Mouse (Mus musculus) c-Kit-positive CD71-positive TER-119-positive erythroid progenitor cells, embryonic 14.5 days (primary cell): ENCODE results near the gene Gm10260.

Experiments
- DNase-seq: peaks from one replicate; pipeline ENCODE4 v3.0.0-alpha.2; 2013; ENCODE audit warnings: low spot score

Gene Gm10260

DNA sequence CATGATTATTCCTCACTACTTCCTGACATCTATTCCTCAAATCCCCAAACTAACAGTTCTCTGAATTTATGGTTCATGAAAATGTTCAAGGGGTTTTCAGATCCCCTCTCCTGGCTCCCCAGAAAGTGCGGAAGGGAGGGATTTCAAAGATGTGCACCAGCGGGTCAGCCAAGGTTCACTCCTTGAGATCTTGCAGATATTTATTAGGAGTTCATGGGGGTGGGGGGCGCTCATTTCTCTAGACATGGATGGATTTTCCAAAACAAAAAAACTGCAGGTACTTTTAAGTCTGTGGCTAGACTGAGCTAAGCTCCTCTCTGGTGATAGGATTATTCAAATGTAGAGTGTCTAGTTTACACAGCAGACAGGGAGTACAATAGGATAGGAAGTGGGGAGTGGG is 8.4 kb upstream of the Gm10260 start:
- DNase-seq: no peak

DNA sequence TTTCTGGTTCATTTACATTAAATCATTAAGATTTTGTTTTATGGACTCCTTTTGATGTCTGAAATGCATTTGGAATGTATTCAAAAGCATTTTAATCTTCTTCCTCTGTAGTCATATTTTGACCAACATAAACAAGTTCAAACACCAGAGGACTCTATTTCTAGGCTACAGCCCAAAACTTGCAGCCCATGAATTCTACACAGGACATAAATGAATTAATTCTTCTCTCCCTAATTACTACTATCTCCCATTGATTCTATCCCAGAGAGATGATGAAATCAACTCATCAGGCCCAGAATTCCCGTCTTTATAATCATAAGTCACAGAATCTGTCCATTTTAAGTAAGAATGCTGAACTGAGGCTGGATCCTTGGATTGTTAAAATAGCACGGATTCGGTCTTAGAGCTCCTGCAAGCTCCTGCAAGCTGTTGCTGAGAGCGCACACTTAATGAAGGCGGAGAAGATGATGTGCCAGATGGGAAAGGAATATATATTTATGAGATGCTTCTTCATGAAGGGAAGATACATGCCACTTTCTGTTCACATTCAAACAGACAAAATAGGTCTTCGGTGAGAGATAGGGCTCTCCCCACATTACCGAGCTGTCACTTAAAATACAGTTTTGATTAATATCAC is 7.7 kb upstream of the Gm10260 start:
- DNase-seq: no peak

DNA sequence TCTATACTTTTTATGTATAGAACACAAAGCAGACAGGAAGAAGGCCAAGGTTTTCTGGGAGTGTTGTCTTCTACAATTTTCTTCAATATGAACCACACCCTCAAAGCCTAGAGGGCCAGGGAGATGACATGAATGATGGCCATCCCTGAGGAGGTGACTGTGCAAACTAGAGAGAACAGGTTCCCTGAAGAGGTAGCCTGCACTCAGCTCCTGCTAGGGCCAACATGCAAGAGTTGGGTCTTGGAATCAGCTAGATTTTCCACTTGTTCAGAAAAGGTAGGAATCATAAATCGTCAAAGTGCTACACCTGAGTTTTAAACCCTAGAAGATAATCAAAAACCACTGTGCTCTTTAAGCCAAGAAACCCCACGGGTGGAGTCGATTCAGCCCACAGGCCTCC is 6.2 kb upstream of the Gm10260 start:
- peak; percentile 25 for DNase-seq

DNA sequence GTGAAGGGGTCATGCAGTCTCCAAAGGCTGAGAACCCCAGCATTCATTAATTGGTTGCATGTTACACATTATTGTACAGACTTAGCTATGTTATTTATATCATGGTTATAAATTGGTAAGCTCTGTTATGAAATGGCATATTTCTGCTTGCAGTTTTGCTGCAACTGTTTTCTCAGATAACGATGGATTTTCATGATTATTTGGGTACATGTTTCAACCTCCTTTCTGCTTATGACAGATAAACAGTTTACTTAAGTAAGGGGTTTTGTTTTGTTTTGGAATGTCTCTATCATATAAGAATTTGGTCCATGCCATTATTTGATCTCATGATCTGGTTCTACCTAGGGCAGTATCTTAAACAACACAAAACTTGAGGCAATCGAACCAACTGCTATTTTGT is 5.5 kb upstream of the Gm10260 start:
- peak; percentile 35 for DNase-seq

DNA sequence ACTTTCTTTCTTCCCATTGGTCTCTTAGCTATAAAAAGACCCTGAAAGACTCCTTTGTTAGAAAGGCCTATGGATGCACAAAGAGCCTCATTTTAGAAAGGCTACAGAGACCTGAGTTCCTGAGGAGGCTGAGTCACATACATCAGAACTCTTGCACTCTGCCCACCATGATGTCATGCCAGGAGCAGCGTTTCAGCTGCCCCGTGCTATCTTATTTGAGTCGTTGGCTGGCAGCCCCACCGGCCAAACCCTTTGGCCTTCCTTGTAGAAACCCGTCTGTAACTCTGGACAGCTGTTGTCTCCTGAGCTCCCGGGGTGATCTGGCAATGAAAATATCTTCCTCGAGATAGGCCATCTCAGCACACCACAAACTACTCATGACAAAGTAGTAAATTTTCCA is 3.6 kb upstream of the Gm10260 start:
- no peak for DNase-seq

DNA sequence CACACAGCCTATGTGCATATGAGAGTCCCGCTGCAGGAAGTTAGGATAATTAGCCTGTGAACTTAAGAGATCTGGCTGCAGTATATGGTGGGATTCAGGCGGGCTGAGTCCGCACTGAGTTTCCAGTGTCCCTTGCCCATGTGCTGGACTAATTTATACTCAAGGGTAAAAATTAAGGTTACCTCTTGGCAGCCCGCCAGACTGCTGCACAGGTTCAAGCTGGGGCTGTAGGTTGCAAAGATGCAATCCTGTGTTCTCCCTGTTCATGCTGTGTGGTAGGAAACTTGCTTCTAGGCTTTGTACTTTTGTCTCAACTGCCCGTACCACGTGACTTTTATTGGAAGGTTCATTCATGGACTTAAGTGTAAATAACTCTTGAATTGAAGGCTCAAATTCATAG is 3.0 kb upstream of the Gm10260 start:
- no peak for DNase-seq

DNA sequence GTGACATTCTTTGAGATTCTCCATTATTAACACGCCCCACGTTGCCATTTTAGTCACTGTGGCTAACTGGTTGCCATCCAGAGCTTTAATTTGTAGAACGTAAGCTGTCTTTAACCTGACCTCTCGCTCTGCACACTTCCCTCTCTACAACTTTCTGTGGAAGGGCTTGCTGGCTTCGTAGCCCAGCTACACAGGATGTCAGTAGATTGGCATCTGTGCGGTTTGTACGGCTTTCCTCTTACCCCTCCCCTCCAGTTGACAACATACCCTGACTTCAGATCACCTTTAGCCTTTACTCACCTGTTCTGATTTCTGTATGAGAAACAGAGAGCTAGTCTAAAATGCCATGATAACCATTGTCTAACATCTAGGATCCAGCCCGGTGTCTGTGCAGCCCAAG is 1.7 kb upstream of the Gm10260 start:
- DNase-seq: no peak

DNA sequence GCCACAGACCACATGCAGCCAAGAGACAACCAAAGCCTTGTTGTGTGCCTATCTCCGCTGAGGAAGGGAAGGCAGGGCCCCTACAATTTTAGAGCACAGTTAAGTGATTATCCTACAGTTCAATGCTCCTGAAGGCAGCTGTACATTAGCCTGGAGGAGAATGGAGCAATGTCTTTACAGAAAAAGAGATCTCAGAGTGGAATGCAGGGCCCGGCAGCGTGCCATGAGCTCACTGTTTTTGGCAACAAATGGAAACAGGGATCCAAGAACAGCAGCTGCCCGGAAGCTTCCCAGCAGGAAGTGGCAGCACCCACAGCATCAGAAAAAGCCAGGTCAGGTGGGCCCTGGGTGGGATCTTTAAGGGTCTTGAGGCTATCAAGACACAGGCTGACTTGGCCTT is 3.4 kb downstream of the Gm10260 start:
- no peak for DNase-seq

DNA sequence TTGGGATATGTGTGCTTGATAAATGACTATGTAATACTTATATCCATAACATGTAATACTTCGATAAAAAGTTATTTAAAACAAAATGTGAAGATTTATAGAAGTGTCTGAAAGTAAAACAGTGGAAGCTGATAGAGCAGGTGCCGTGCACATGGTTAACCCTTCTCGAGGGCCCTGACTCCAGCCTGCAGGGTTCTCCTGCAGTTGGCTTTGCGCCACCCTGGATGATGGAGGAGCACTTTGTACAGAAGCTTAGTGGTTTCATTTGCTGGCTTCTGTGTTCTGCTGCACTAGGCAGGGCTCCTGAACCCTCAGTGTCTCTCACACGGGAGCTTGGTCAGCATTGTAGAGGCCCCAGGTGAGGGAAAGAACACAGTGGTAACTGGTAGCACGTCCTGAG is 4.3 kb downstream of the Gm10260 start:
- DNase-seq: no peak

DNA sequence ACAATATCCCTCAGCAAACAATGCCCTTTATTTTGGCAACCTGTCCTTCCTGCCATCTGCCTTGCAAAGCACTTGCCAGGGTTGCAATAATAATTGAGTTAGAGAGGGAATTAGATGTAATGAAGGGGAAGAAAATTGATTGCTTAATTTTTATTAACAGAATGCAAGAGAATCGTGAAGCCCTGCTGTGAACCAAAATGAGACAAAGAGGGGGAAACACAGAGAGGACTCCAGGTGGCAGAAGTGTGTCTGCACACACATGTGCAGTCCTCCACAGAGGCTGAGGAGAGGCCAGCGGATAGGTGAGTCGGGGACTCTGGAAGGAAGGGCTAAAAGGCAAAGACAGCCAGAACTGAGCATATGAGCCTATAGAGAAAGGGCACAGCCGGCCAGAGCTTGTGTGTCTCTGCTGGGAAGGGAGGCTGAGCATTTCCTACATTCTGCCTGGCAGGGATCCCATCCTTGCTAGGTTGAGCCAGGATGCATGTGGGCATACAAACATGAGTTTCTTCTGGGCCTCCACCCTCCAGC is 9.5 kb downstream of the Gm10260 start:
- no peak for DNase-seq

DNA sequence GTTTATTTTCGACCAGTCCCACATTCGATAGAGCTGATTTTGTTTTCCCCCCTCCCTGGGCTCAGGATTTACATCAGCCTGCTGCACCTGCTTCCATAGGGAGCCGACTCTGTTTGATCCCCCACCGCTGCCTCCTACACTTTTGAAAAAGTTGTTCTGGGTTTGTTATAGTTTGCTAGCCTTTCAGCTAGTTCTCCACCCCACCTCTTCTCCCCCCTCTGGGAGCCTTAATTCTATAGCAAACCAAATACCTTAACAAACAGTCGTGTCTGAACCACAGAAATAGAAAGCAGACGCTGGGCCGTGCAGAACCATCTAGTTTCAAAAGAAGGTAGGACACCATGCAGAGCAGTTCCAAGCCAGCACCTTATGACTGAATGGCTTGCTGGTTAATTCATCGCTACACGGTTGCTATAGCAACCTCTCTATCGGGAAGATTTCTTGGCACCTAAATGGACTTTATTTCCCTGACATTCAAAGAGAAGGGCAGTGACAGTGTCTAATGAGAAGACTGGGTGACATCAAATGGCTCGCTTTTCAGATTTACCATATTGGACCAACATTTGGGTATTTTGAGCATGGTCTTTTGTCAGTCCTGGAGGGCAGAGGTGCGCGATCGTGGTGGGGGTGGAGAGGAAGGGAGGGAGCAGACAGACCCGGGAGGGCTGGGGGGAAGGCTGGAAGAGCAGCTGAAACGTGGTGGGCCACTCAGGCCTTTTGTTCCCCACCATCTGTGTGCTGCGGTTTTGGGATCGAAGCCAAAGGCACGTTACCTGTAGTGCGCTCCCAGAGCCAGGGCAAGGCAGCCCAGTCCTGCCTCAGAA is 13.2 kb downstream of the Gm10260 start:
- no peak for DNase-seq

DNA sequence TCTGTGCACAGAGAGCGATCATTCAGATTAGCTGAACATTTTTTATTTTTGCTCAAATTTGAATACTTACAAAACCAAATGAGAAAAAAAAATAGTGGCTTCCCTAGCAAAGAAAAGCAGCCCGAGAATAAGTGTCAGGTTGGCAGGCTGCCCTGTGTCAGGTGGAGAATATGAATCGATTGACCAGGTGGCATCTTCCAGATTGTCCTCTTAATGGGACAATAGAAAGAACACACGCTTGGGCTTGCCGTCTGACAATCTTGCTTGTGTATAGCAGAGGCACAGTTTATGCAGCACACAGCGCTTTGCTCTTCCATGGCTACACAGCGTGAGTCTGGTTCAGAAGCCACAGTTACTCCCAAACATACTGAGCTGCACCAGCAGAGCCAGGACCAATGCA is 15.8 kb downstream of the Gm10260 start:
- DNase-seq: no peak

DNA sequence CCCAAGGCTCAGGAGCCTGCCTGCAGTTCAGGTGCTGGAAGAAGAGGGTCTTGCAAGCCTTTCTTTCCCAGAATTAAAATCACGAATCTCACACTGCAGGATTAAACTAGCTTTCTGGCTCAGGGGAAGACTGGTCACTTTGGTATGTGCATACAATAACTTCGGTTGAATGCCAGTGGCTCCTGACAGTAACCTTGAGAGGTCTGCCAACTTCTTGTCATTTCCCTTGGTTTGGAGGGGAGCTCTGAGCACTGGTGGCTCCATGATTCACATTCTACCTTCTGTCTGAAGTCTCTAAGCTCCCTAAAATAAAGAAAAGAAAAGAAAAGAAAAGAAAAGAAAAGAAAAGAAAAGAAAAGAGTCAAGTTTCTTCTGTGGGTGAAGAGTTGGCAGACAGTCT is 16.4 kb downstream of the Gm10260 start:
- no peak for DNase-seq

DNA sequence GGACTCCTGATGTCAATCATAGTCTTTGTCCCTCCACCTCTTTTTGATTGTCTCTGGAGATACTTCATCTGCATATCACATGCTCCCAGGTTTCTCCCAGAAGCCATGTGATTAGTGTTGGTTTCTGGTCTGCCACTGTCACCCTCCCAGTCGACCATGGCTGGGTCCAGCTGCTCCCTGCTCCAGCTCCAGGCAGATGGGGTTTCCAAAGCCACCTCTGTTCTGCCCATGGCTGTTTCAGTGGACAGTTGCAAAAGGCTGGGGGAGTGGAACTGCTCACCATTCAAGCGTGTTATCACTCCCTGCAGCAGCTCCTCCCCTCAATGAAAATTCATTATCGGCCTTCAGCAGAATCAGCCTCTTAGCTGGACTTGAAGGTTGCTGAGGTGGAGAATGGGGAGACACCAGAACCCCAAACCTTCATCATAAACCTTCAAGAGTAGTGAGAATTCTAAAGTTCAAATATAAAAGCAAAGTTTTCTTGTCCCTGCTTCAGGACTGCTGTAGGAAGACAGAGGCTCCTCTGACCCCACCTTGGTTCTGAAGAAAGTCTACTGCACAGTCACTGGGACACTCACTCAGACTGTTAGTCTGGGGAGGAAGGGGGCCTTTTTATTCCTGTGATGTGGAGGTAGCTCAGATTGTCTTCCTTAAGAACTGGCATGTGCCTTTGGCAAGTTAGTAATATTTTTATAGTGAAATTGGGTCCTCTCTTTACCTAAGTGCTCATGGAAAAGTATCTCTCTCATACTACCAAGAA is 17.0 kb downstream of the Gm10260 start:
- peak; percentile 78 for DNase-seq

DNA sequence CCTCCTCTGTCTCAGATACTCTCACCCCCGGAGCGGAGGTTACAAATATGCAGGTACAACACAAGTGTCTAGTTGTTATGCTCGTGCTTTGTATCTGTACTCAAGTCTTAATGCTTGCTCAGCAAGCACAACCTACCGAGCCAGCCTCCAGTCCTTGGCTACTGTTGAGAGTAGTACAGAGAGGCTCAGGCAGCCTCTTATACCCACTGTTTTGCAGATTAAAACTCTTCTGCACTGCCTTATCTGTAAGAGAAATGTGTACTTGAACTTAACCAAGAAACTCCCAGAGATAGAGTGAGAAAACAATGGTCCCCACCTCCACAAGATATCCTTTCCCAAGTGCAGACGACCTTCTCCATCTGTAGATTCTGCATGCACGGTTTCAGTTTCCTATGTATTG is 24.5 kb downstream of the Gm10260 start:
- DNase-seq: no peak

DNA sequence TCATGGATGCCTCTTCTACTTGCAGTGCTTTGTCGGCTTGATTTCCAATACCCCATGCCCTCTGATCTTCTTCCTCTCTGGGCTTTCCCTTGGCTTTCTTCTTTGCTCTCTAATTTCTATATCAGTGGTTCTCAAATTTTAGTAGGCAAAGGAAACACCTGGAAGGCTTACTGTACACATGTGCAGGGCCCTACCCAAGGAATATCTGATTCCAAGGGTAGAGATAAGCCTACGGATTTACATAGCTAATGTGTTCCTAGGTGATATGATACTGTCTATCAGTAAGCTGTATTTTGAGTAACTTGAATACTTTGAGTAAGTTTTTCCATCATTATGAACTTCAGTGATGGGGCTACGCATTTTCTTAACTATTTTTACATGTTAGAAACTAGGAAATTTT is 25.7 kb downstream of the Gm10260 start:
- no peak for DNase-seq

DNA sequence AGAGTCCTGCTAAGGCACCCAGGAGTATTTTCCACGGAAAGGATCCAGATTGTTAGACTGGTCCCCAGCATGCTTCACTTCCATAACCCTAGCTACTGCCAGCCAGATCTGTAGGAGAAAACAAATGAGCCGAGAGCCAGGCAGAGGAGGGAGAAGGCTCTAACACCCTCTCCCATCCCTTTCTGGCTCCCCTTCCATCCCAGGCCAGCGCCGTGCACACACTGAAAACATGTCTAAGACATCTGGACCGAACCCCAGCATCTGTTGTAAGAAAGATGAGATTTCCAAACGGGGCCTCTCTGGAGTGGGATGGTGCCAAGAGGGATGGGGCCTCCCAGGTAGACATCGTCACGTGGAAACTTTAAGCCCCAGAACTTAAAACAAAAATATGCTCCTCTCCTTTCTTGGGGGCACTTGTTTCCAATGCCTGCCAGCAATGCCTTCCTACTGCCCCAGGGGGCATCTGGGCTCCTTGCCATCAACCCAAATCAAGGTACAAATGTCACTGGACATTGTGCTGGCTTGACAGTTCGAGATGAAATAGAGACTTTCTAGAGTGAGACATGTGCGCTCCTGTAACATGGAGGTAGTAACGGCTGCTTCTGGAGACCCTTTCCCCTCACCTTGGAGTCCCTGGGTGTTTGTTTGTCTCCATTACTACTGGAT is 35.1 kb downstream of the Gm10260 start:
- no peak for DNase-seq

DNA sequence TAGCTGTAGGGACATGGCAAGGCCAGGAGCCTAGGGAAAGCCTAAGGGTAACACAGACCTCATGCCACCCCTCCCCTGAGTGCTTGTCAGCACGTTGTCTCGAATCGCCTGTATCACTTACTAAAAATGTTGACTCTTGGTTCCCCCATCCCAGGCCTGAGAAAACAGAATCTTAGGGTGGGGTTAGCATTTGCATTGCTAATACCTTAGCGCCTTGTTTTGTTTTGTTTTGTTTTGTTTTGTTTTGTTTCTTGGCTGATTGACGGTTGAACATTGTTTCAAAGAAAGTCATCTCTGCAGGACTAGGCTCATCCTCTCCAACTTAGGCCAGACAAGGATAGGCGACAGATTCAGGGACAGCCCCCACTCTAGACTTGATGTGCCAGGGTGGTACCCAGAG is 35.9 kb downstream of the Gm10260 start:
- DNase-seq: no peak

DNA sequence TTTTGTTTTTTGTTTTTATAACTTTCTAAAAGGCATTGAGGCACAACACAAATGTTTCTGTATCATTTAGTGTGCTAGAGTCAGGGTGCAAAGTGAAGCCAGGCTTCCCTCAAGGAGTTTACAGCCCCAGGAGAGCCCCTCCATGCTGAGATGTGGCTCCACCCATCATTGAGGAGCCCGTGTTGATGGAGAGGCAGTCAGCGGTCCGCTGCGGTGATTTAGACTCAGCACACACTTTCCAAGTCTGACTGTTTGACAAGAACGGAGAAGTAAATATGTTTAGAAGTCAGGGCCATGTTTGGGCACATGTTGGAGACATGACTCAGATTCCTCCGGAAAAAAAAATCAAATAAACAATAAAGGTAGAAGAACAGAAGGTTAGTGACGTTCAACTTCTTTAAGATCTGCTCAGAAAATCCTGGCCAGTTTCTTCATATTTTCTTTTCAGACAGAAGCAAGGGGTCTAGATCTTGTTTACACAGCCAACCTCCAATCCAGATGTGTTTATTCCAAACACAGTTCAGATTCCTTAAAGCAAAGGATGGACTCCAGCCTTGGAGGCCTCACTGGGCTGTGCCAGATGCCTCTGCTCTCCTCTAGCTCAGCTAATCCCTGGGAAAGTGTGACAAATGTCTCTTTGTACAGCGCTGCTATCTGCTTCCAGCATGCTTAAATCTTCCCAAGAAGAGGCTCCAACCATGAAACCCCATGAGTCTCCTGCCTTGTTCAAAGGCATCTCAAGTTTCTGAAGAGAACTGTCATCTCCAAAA is 47.7 kb downstream of the Gm10260 start:
- no peak for DNase-seq

DNA sequence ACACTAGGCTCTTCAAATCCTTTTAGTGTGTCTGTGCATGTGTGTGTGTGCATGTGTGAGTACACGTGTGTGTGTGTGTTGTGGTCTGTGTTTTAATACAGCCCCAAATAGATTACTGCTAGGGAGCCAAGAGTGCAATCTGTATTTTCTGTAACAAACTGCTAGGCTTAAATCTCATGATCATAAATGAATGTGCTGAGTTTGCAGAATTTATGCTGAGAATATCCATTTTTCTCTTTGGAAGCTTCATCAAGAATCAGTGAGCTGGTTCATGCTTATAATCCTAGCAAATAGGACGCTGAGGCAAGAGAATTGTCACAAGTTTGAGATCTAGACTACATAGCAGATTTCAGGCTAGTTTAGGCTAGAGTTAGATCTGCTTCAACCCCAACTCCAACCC is 48.9 kb downstream of the Gm10260 start:
- DNase-seq: no peak
